Mouse (Mus musculus) cerebellum, adult 18-20 months (tissue): ENCODE results near the gene Anapc13.

Experiments used
- DNase-seq, 2 experiments: peaks; one replicate each; pipeline ENCODE4 v3.0.0; 2021

The Anapc13 gene

GRCm38 (mm10) chr9:102631589-102632147 is 5.6 kb downstream of the Anapc13 start:
- DNase-seq: no peak

GRCm38 (mm10) chr9:102632173-102632572 is 6.1 kb downstream of the Anapc13 start:
- no peak for DNase-seq

- peak; percentile 65 to 71 for DNase-seq
Observed at GRCm38 (mm10) chr9:102632923-102633537, 6.9 kb downstream of the Anapc13 start.

- DNase-seq: no peak
Observed at GRCm38 (mm10) chr9:102634453-102634852, 8.4 kb downstream of the Anapc13 start.

GRCm38 (mm10) chr9:102636553-102636952 is 10.5 kb downstream of the Anapc13 start:
- DNase-seq: peak; percentile 58 to 76

- no peak for DNase-seq
Observed at GRCm38 (mm10) chr9:102637115-102637514, 11.0 kb downstream of the Anapc13 start.

GRCm38 (mm10) chr9:102638963-102639362 is 12.9 kb downstream of the Anapc13 start:
- no peak for DNase-seq

GRCm38 (mm10) chr9:102639510-102639909 is 13.4 kb downstream of the Anapc13 start:
- no peak for DNase-seq

- DNase-seq: no peak
Observed at GRCm38 (mm10) chr9:102641531-102641930, 15.4 kb downstream of the Anapc13 start.

- DNase-seq: no peak
Observed at GRCm38 (mm10) chr9:102643071-102643485, 17.0 kb downstream of the Anapc13 start.

GRCm38 (mm10) chr9:102643486-102644101 is 17.5 kb downstream of the Anapc13 start:
- DNase-seq: no peak

- DNase-seq: no peak
Observed at GRCm38 (mm10) chr9:102645119-102645695, 19.1 kb downstream of the Anapc13 start.

GRCm38 (mm10) chr9:102647010-102647409 is 20.9 kb downstream of the Anapc13 start:
- DNase-seq: no peak

GRCm38 (mm10) chr9:102649917-102650527 is 23.9 kb downstream of the Anapc13 start:
- DNase-seq: no peak

- no peak for DNase-seq
Observed at GRCm38 (mm10) chr9:102650637-102651036, 24.5 kb downstream of the Anapc13 start.

- DNase-seq: no peak
Observed at GRCm38 (mm10) chr9:102651199-102651720, 25.2 kb downstream of the Anapc13 start.

- no peak for DNase-seq
Observed at GRCm38 (mm10) chr9:102656355-102657095, 30.4 kb downstream of the Anapc13 start.

GRCm38 (mm10) chr9:102668115-102668514 is 42.0 kb downstream of the Anapc13 start:
- no peak for DNase-seq

GRCm38 (mm10) chr9:102668906-102669305 is 42.8 kb downstream of the Anapc13 start:
- DNase-seq: no peak

GRCm38 (mm10) chr9:102673381-102673780 is 47.3 kb downstream of the Anapc13 start:
- DNase-seq: no peak

GRCm38 (mm10) chr9:102675922-102676321 is 49.8 kb downstream of the Anapc13 start:
- DNase-seq: no peak

- DNase-seq: no peak
Observed at GRCm38 (mm10) chr9:102681470-102681869, 55.4 kb downstream of the Anapc13 start.
